Mouse (Mus musculus) liver, embryonic 15.5 days (tissue): ENCODE measurements around the gene Zcchc14. TPM values are rescaled to one million over a fixed set of nuclear protein-coding genes. Genes with fewer than 3 reads are reported as not detected.

Source experiments
- ATAC-seq: fragments of 200-750 bp; cut with Nextera tagmentation; 2 replicates; pipeline ENCODE4 v1.8.0; 2017; ENCODE audit warnings: moderate number of reproducible peaks, mild to moderate bottlenecking, moderate library complexity; ENCODE audit not compliant: insufficient read depth
- H3K27ac ChIP-seq: fragments of 300-500 bp; sonication (generic); replicated peaks from 2 replicates; pipeline ENCODE4 v1.5.1; 2015; ENCODE audit warnings: mild to moderate bottlenecking, inconsistent platforms
- H3K27me3 ChIP-seq: fragments of 300-500 bp; sonication (generic); 2 replicates; pipeline ENCODE4 v1.6.1; 2015; ENCODE audit warnings: mild to moderate bottlenecking, inconsistent platforms
- H3K36me3 ChIP-seq: fragments of 300-500 bp; sonication (generic); replicated peaks from 2 replicates; pipeline ENCODE4 v1.6.1; 2015; ENCODE audit warnings: moderate library complexity, mild to moderate bottlenecking, inconsistent platforms
- H3K4me1 ChIP-seq: fragments of 300-500 bp; sonication (generic); replicated peaks from 2 replicates; pipeline ENCODE4 v1.6.1; 2015; ENCODE audit warnings: inconsistent platforms
- H3K4me2 ChIP-seq: fragments of 300-500 bp; sonication (generic); 2 replicates; pipeline ENCODE4 v1.6.1; 2015; ENCODE audit warnings: moderate library complexity, mild to moderate bottlenecking, inconsistent platforms
- H3K4me3 ChIP-seq: fragments of 300-500 bp; sonication (generic); replicated peaks from 2 replicates; pipeline ENCODE4 v1.5.1; 2015; ENCODE audit warnings: mild to moderate bottlenecking, inconsistent platforms
- H3K9ac ChIP-seq: fragments of 300-500 bp; sonication (generic); 2 replicates; pipeline ENCODE4 v1.6.1; 2015; ENCODE audit warnings: moderate library complexity, mild to moderate bottlenecking, inconsistent platforms
- H3K9me3 ChIP-seq: fragments of 300-500 bp; sonication (generic); replicated peaks from 2 replicates; pipeline ENCODE4 v1.6.1; 2016; ENCODE audit warnings: inconsistent platforms
- whole genome bisulfite sequencing: fragments of 180-500 bp; shearing (Covaris S2); methylation state at CpG from one replicate; pipeline ENCODE4 v1.1.7; 2015; ENCODE audit warnings: mixed read lengths; ENCODE audit not compliant: insufficient replicate concordance; 5-methylcytosine and 5-hydroxymethylcytosine counted together
- polyA plus RNA-seq: library from polyadenylated mRNA; unstranded; fragments of >200 nt; fragmentation: Nextera tagmentation; extraction: Ambion mirVana; gene quantifications from 2 replicates; pipeline ENCODE4 v1.2.1, GENCODE M21; 2015

Zcchc14 gene
- polyA plus RNA-seq, 1 experiment from 2014 or later, result 0.89 TPM

- Histone ChIP-seq H3K4me1 (peaks cover 64% of the 10 kb centered on the region), H3K36me3 (no peaks in the 10 kb centered on the region), H3K27me3 (0 out of 2 replicates have a peak, but pooled peaks cover 11% of the 10 kb centered on the region), H3K4me3 (peak overlapping the region; percentile 74), H3K4me2 (peak overlapping the region; percentile 82), H3K27ac (peak overlapping the region; percentile 89), H3K9me3 (no peaks in the 10 kb centered on the region), H3K9ac (peak overlapping the region; percentile 84)
- ATAC-seq, result 0 out of 2 replicates have a peak, but pooled peaks have one; percentile 1
- 29% methylated on average over 13 of the region's 13 CpGs for WGBS
These were observed 68.0 kb downstream of the Zcchc14 start for GRCm38 (mm10) chr8:121584730-121585129.

GRCm38 (mm10) chr8:121583653-121584052 lies 69.0 kb downstream of the Zcchc14 start:
- H3K36me3 ChIP-seq, result no peaks in the 10 kb centered on the region
- WGBS, result 45% methylated on average over 8 of the region's 8 CpGs
- H3K4me1 ChIP-seq, result peaks cover 64% of the 10 kb centered on the region
- 0 out of 2 replicates have a peak, but pooled peaks cover 11% of the 10 kb centered on the region for H3K27me3 ChIP-seq
- H3K27ac ChIP-seq, result no peak overlapping the region
- H3K9me3 ChIP-seq, result no peaks in the 10 kb centered on the region
- H3K9ac ChIP-seq, result no peak overlapping the region
- no peak overlapping the region for H3K4me2 ChIP-seq
- H3K4me3 ChIP-seq, result no peak overlapping the region
- ATAC-seq, result no peak

DNA sequence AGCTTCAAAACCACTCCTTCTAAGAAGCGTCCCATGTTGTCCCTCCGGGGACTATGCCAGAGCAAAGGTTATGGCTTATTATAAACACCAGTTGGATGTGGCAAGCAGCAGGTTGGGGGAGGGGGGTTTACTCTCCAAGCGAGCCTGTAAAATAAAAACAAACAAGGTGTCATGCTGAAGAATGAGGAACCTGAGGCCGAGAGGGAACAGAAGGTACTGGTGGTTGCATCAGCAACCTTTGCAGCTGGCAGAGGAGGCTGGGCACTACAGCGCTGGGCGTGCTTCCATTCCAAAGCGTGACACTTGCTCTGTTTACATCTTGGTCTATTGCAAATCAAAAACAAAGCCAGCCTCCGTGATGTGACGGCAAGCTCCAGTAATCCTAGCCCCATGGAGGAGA lies 72.2 kb downstream of the Zcchc14 start:
- 32% methylated on average over 9 of the region's 9 CpGs for WGBS
- Histone ChIP-seq H3K27ac (peak overlapping the region; percentile 81), H3K36me3 (no peaks in the 10 kb centered on the region), H3K4me2 (peak overlapping the region; percentile 35; the same call in 1 of the 2 replicates), H3K4me3 (no peak overlapping the region), H3K9me3 (no peaks in the 10 kb centered on the region), H3K4me1 (peaks cover 63% of the 10 kb centered on the region), H3K27me3 (0 out of 2 replicates have a peak, but pooled peaks cover 11% of the 10 kb centered on the region), H3K9ac (no peak overlapping the region)
- ATAC-seq, result no peak

DNA sequence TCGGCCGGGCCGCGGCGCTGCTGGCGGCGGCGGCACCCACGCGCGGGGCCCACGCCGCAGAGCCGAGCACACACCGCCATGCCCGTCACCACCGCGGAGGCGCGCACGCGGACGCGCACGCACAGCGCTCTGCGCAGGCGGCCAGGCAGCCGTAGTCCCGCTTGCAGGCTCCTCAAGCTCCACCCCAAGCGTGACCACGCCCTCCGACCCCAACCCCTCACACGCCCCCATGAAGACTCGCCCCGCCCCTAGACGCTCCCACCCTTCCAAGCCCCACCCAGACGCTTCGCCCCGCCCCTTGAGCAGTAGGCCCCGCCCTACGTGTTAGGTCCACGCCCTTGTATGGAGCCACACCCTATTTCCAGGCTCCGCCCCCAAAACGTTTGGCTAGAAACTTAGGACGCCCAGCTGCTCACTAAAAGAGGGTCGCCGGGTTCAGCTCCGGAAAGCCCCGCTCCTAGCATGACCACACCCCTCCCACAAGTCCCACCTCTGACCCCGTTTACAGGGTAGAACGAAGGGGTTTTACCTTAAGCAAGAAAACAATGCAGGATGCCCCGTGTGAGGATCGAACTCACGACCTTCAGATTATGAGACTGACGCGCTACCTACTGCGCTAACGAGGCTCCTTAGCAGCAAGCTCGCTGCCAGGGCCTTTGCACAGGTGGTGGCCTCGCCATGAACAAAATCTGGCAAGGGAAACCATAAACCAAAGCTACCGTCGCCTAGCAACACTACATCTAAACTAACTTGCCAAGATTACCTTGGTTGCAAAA lies 73.8 kb downstream of the Zcchc14 start, which contains the start of gene Fbxo31:
Fbxo31 (minus strand) TSS at position 131 of the 776 bp plus-strand sequence.
- Histone ChIP-seq H3K27me3 (0 out of 2 replicates have a peak, but pooled peaks cover 4% of the 10 kb centered on the region), H3K4me2 (peak within 1 kb of the TSS; percentile 99), H3K9me3 (no peaks in the 10 kb centered on the region), H3K4me3 (peak within 1 kb of the TSS; percentile 85), H3K27ac (peak within 1 kb of the TSS; percentile 81), H3K4me1 (peaks cover 68% of the 10 kb centered on the region), H3K36me3 (no peaks in the 10 kb centered on the region), H3K9ac (peak within 1 kb of the TSS; percentile 80)
- peak; percentile 86 for ATAC-seq
- under 1% methylated on average over 63 of the region's 63 CpGs for WGBS

DNA sequence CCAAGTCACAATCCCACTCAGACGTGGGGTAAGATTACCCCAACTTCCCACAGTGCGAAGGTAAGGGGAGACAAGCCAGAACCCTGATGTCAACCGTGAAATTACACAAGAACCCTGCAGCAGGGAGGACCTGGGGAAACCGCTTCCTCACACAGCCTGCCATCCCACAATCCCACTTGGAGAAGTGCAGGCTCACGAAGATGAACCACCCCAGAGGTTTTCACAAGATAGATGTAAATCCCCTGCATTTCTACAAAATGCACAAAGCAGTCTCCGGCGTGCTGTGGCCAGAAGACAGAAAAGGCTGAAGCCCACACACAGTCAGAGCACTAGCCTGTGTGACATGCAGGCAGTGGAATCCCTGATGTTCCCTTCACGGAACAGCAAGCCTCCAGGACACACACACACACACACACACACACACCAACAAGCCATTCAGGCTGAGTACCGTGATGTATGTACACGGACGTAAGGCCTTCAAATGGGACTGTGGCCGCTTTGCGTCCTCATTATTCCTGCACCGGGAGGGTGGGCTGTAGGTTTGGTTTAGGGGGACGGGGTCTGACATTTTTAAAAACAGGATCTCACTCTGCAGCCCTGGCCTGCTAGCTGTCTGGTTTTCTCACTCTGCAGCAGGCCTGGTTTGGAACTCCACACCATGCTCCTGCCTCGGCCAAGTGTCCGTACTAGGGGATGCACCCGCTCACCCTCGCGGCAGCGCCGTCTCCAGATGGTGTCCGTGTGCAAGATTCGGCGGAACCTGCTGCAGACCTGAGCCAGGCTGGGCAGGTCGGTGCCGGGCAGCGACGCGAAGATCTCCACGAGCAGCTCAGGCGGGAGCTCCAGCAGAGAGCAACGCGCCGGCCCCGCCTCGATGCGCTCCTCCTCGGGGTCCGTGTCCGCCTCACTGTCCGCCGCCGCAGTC lies 74.7 kb downstream of the Zcchc14 start:
- H3K9me3 ChIP-seq, result no peaks in the 10 kb centered on the region
- H3K27ac ChIP-seq, result peak overlapping the region; percentile 81
- peak overlapping the region; percentile 85 for H3K4me3 ChIP-seq
- H3K36me3 ChIP-seq, result no peaks in the 10 kb centered on the region
- no peaks in the 10 kb centered on the region for H3K27me3 ChIP-seq
- H3K4me1 ChIP-seq, result peaks cover 73% of the 10 kb centered on the region
- peak overlapping the region; percentile 99 for H3K4me2 ChIP-seq
- WGBS, result 2% methylated on average over 44 of the region's 44 CpGs
- ATAC-seq, result no peak; the same call in 1 of the 2 replicates
- H3K9ac ChIP-seq, result peak overlapping the region; percentile 80

DNA sequence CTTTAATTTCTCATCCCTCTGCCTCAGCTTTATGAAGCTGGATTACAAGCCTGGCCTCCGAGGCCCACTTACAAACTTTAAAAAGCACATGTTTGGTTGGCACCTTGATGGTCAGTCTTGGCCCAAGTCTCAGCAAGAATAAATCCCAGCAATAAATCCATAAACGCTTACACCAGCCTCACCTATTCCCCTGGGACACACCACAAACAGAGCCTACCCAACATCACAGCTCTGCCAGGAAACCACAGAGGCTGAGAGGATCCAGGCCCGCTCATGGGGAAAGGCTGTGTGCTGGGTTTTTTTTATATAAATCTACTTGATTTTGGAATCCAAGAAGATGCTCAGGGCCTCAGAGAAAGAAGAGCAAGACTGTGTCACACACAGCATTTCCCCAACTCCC lies 77.0 kb downstream of the Zcchc14 start:
- ATAC-seq, result no peak
- no peaks in the 10 kb centered on the region for H3K9me3 ChIP-seq
- H3K4me3 ChIP-seq, result no peak overlapping the region
- H3K27me3 ChIP-seq, result no peaks in the 10 kb centered on the region
- 77% methylated on average over 3 of the region's 3 CpGs for WGBS
- no peak overlapping the region for H3K27ac ChIP-seq
- peaks cover 81% of the 10 kb centered on the region for H3K4me1 ChIP-seq
- no peak overlapping the region for H3K4me2 ChIP-seq
- H3K36me3 ChIP-seq, result no peaks in the 10 kb centered on the region
- 0 out of 2 replicates have a peak overlapping the region, but pooled peaks have one; percentile 11 for H3K9ac ChIP-seq

DNA sequence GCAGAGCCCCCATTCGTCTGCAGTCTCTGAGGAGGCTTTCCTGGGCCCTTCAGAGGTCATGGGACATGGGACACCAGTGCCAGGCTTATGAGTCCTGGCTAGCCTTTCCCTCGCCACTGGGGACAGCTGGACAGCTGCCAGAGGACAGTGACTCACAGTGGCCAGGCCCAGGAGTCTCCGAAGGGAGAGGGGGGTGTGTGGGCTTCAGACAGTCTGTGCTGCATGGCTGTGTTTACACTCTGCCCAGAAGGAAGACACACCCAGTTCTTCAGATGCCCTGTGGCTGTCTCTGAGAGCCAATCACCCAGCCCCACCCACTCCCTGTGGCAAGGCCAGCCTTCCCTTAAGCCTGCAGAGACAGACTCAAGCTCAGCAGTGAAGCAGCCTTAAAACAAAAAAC lies 79.4 kb downstream of the Zcchc14 start:
- WGBS, result 31% methylated on average over 3 of the region's 3 CpGs
- no peak overlapping the region for H3K9ac ChIP-seq

GRCm38 (mm10) chr8:121572121-121572520 lies 80.6 kb downstream of the Zcchc14 start:
- H3K9me3 ChIP-seq, result no peaks in the 10 kb centered on the region
- no peak overlapping the region for H3K27ac ChIP-seq
- no peak overlapping the region for H3K4me3 ChIP-seq
- H3K4me1 ChIP-seq, result peaks cover 68% of the 10 kb centered on the region
- no peak for ATAC-seq
- no peak overlapping the region for H3K9ac ChIP-seq
- no peaks in the 10 kb centered on the region for H3K27me3 ChIP-seq
- H3K36me3 ChIP-seq, result no peaks in the 10 kb centered on the region
- 68% methylated on average over 7 of the region's 7 CpGs for WGBS
- no peak overlapping the region for H3K4me2 ChIP-seq

More for the DNA sequence above, 79.4 kb downstream of the Zcchc14 start:
- H3K27ac ChIP-seq, result no peak overlapping the region
- H3K4me3 ChIP-seq, result no peak overlapping the region
- H3K4me2 ChIP-seq, result no peak overlapping the region
- H3K4me1 ChIP-seq, result peaks cover 69% of the 10 kb centered on the region
- H3K36me3 ChIP-seq, result no peaks in the 10 kb centered on the region
- H3K27me3 ChIP-seq, result no peaks in the 10 kb centered on the region
- peak; percentile 65 for ATAC-seq
- no peaks in the 10 kb centered on the region for H3K9me3 ChIP-seq

DNA sequence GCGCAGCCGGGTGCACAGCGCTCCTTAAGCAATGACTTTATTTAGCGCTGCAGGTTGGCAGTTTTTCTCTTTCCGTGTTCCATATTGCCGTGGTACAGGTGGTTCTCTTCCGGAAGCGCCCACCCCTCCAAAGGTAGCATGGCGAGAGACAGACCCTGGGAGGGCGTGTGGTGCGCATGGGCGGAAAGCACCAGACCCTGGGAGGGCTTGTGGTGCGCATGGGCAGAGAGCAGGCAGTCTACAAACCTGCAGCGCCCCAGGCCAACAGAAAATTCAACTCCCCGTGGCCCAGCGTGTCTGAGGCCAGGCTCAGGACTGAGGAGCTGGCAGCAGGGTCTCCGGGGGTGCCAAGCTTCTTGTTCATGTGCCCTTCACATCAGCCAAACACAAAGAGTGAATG lies 81.9 kb downstream of the Zcchc14 start:
- Histone ChIP-seq H3K4me3 (peak overlapping the region; percentile 18; the same call in 1 of the 2 replicates), H3K27me3 (no peaks in the 10 kb centered on the region), H3K36me3 (0 out of 2 replicates have a peak, but pooled peaks cover 5% of the 10 kb centered on the region), H3K9ac (no peak overlapping the region), H3K4me1 (peaks cover 59% of the 10 kb centered on the region), H3K4me2 (peak overlapping the region; percentile 54), H3K9me3 (no peaks in the 10 kb centered on the region), H3K27ac (peak overlapping the region; percentile 7; the same call in 1 of the 2 replicates)
- ATAC-seq, result no peak
- WGBS, result 65% methylated on average over 17 of the region's 17 CpGs

DNA sequence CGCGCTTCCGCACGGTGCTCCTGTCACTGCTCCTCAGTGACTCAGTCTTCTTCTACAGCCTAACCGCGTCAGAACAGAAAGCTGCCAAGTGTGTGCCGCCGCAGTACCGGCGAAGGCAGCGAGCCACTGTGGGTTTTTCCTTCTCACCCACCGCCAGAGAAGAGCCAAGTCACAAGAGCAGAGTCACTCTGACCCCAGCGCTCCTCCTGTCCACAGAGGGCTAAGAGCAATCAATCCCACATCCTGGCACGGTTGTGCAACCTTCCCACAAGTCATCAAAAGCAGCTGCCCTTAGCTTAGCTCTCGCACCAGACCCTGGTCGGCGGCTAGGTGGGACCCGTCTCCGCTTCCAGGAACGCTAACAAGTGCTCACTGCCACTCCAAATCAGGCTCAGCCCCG lies 82.4 kb downstream of the Zcchc14 start:
- H3K9me3 ChIP-seq, result no peaks in the 10 kb centered on the region
- peak; percentile 10; the same call in 1 of the 2 replicates for ATAC-seq
- H3K27ac ChIP-seq, result peak overlapping the region; percentile 7; the same call in 1 of the 2 replicates
- 43% methylated on average over 21 of the region's 21 CpGs for WGBS
- peak overlapping the region; percentile 54 for H3K4me2 ChIP-seq
- peaks cover 59% of the 10 kb centered on the region for H3K4me1 ChIP-seq
- 0 out of 2 replicates have a peak, but pooled peaks cover 5% of the 10 kb centered on the region for H3K36me3 ChIP-seq
- no peaks in the 10 kb centered on the region for H3K27me3 ChIP-seq
- H3K9ac ChIP-seq, result no peak overlapping the region
- peak overlapping the region; percentile 18 for H3K4me3 ChIP-seq
